Mouse (Mus musculus) gastrocnemius, postnatal 10 days (tissue): ENCODE measurements around the gene Lrfn4. TPM values are rescaled to one million over a fixed set of nuclear protein-coding genes. Genes with fewer than 3 reads are reported as not detected.

Source experiments
- DNase-seq: peaks from one replicate; pipeline ENCODE4 v3.0.0; 2021; ENCODE audit warnings: mixed read lengths
- long read RNA-seq, 2 experiments: library from polyadenylated mRNA; stranded (forward); transcript quantifications; one replicate each; pipeline ENCODE4 v2.0.0; 2021
- total RNA-seq, 2 experiments: library from RNA; stranded (reverse); gene quantifications; 2 replicates each; pipeline ENCODE4 v1.2.3; 2021

Gene Lrfn4
- 1 to 10 TPM; 5.1 to 7.1 TPM for total RNA-seq
- long read RNA-seq, experiment 1, transcript Lrfn4-201 (2 exons, 3,194 nt): minor isoform, 6 of 21 reads
- long read RNA-seq, experiment 1, transcript Lrfn4-202 (3 exons, 2,918 nt): major isoform, 12 of 21 reads
- long read RNA-seq, experiment 1, partial matches to known transcripts: 0 of 21 reads
- long read RNA-seq, experiment 1, other reads (novel, unspliced or antisense): 3 of 21 reads
- long read RNA-seq, experiment 2, transcript Lrfn4-202 (3 exons, 2,918 nt): major isoform, 8 of 14 reads
- long read RNA-seq, experiment 2, partial matches to known transcripts: 0 of 14 reads
- long read RNA-seq, experiment 2, other reads (novel, unspliced or antisense): 2 of 14 reads

DNA sequence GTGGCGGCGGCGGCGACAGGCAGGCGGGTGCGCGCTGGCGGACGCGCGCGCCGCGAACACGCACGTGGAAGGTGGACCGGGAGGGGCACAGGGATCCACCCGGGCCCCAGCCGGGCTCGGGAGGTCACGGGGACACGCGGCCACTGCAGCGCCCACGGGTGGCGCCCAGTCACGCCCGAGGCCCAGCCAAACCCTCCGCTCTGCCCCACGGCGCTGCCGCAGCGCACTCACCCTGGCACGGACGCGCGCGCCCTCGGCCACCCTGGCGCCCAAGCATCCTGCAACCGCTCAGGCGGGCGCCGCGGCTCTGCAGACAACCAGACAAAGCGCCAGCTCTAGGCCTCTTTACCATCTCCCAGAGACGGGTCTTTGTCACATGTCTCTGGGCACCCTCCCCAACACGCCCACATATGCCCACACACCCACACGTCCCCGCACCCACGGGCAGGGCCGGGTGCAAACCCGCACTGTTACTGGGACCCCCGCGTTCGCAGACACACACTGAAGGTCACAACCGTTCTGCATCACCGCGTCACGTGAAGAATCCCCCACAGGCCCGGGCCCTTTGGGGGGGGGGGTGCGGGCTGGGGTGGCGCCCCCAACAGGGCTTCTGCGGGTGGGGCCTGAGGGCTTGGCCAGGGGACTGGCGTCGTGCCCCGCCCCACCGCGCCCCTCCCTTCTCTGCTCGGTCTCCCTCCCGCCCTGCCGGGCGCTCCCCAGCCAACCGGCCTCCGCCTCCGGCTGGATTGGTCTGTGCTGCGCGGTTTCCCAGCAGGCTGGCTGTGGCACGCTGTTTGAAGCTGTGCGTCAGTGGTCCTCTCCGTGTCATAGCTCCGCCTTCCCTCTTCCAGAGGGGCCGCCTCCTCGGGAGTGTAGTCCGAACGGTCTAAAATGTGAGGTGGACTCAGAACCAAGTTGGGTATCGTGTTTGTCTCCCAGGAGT, at the start of gene Lrfn4:
Gene Lrfn4, minus strand, starts transcription at position 517 of the 943 bp plus-strand sequence.
- DNase-seq: peak; percentile 80

DNA sequence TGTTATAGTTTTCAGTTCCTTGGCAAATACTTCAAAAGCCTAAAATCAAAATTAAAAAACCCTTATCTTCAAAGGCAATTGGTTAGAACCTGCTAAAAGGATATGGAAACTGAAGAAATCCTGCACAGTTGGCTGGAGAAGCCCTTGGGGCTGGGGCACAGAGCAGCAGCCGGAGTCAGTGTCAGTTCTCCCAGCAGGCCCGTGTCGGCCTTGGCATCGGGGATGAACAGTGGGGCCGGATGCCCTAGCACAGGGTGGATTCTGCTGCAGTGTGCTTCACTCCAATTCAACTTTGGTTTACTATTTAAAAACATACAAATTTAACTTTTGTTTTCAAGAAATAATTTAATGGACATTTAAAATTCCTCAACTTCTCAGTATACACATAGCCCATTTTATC, 42.7 kb upstream of the Lrfn4 start:
- DNase-seq: no peak

DNA sequence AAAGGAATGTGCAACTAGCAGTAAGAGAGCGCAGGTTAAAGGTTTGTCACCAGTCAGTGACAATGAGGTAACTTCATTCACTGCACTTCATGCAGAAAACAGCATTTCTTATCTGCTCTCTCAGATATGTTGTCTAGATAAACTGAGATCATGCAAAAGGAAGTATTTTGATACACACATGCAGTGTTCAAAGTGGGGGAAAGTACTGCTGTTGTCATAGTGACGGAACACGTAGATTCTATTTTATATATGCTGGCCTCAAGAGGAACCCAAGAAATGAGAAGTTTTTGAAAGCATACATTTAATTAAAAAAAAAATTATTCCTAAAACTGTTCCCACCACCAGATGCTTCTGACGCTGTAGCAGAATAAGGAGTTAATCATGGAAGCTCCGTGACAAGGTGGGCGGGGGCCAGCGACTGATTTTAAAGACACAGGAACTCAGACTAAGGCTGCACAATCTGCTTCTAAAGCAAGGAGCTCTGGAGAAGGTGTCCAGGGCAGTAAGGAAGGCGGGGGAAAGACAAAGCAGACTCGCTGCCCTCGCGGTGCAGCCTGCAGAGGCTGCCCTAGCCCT, 31.5 kb upstream of the Lrfn4 start:
- DNase-seq: no peak

DNA sequence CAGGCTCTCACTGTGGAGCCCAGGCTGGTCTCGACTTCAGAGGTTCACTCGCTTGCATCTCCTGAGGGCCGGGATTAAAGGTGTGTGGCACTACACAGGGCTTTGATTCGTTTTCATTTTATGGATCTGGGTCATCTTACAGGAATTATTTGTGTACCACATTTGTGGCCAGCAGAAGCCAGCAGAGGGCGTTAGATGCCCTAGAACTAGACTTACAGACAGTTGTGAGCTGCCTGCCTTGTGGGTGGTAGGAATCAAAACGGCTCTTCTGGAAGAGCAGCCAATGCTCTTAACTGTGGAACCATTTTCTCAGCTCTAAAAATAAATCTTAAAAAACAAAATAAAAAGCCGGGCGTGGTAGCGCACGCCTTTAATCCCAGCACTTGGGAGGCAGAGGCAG, 28.8 kb upstream of the Lrfn4 start:
- no peak for DNase-seq

DNA sequence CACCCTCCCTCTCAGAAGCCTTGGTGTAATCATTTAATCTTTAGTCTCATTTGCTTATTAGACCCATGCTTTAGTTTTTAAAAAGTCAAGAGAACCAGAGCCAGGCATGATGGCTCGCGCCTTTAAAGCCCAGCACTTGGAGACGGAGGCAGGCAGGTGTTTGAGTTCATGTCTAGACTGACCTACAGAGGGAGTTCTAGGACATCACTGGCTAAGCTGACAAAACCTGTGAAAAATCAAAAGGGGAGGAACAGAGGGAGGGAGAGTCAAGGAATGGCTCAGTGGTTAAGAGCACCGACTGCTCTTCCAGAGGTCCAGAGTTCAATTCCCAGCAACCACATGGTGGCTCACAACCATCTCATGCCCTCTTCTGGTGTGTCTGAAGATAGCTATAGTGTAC, 20.5 kb upstream of the Lrfn4 start:
- no peak for DNase-seq

DNA sequence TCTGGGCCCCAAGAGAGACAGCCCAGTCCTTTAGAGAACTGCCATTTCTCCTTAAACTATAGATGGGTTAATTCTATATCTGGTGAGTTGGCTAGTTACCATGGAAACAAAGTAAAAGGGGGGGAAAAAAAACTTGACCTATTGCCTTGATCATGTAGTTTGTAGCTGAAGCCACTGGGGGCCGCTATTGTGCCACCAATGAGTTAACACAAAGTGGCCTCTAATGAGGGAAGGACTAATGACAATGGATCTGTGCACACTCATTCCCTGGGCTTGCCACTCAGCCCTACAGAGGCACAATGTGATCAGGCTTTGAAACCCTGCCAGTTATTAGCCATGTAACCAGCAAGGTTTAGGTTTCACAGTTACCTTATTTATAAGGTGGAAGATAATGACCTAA, 13.4 kb upstream of the Lrfn4 start:
- peak; percentile 62 for DNase-seq

DNA sequence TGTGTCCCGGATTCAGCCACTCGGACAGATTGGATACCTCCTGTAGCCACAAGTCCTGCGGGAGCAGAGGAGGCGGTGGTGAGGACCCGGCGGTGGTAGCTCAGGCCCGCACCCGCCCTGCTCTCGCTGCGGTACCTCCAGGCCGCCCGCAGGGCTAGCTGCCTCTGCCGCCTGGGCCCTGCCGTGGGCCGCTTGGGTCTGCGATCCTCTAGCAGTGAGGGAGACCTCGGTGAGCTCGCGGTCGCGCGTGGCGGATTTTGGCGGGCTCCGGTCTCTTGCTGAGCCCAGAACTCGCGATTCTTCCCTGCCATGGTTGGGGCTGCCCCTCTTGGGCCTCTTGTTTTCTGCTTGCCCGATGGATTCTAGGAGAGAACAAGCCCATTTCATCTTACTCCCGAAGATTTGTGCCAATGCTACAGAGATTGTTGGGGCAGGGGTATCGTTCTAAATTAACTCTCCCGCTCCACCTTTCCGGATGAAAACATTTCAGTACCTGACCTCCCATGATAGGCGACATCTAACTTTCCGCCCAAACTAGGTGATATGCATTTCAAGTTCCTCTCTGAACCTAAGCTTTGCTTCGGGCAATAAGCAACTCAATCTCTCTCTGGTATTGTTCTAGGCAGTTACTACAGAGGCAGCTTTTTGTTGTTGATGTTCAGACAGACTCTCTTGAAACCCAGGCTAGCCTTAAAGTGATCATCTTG, 10.5 kb upstream of the Lrfn4 start:
- DNase-seq: peak; percentile 50

DNA sequence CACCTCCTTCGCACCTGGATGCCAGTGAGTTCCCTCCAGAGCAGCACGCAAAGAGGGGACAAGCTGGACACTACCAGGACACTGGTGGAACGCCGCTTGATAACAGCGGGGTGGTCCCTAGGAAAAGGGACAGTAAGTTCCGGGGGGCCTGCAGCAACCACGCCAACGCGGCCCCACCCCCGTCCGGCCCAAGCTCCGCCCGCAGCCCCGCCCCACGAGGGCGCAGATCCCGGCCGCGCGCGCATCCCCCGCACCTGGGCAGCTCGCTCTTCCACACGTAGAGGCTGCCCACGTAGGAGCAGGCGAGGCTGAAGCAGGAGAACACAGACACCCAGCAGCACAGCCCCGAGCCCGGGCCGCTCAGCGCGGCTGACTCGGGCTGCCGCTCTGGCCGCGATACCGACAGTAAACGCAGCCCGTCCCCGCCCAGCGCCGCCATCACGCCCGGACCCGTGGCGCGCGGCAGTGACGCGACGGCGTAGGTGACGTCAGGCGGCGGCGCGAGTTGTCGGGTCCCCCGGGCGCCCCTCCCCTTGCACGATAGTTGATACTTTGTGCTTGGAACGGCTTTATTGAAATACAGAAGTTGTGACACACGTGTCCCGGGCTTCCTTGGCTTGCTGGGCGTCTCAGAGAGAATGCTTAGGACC, 9.8 kb upstream of the Lrfn4 start, which contains the start of gene Rce1:
Gene Rce1, minus strand, starts transcription at position 463 of the 650 bp plus-strand sequence.
- peak; percentile 93 for DNase-seq

DNA sequence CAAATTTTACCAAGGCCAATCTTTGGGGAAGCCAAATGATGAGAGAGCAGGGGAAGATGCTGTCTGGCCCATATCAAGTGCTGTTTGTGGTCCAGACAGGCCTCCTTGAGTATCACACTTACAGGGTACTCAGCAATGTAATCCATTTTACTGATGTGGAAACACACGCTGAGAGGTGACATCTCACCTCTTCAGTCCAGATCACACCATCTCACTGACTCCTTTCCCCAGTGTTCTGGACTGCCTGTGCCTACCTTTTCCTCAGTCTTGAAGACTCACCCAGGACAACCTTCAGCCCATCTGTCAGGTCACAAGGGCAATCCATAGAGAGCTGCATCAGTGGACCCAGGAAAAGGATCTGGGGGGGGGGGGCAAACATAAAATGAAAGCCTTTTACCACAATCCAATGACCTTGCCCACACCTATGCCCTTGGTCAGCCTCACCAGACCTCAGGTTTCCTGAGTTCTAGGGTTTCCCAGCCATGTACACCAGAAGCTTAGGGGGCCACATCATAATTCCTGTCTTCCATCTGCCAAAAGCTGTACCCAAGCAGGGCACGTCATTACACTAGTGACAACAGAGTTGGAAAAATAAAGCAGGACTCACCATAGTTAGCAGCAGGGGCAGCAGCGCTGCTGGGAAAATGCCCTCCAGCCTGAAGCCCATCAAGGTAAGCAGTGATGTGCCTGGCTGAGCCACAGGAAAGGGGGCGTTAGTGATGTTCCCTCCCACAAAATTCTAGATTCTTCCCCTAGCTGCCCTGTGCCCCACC, 9.1 kb upstream of the Lrfn4 start:
- DNase-seq: no peak

DNA sequence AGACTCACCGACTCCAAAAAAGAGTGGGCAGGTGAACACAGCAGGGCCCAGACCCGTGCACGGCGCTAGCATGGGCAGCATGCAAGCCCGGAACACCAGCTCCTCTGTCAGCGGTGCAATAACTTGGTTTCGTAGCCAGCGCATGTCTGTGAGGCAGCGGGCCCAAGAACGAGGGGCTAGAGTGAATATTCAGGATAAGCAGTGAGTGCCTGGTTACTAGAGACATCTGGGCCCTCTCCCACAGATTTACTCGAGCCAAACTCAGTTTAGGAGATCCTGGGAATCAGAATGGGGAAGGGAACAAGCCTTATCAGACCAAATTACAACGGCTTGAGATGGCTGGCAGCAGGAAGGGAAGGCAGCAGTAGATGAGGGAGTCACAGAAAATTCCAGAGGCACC, 8.5 kb upstream of the Lrfn4 start:
- DNase-seq: no peak

DNA sequence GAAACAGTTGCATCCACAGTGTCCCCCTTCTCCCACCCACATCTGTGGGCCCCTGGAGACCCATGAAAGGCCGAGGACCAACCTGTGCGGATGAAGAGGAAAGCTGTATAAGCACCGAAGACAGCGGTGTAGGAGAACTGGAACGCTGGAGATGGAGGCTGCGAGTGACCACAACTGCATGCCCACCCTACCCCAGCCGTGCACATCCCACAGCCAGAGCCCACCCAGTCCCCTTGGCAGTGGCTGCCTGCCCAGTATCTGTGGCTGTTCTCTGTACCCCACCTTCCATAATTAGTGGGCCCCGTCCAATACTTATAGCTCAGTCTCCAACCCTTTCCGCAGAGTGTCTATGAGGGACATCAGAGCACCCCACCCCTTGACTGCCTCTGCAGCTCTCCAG, 8.0 kb upstream of the Lrfn4 start:
- DNase-seq: no peak

DNA sequence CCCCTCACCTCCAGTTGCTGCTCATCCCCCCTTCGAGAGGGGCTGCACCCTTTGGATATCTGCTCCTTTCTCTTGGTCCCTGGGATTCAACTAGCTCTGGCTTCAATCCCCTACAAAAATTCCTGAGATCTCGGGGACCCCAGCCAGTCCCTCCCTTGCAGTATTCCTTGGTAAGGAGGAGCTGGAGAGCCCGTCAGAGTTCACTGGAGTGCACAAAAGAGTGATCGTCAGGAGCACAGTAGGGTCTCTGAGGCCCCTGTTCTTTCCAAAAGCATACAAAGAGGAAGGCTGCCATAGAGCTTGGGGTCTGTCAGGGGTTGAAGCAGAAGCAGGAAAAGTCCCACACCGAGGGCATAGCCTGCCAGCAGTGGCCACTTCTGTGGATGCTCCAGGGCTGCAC, 7.3 kb upstream of the Lrfn4 start:
- no peak for DNase-seq

DNA sequence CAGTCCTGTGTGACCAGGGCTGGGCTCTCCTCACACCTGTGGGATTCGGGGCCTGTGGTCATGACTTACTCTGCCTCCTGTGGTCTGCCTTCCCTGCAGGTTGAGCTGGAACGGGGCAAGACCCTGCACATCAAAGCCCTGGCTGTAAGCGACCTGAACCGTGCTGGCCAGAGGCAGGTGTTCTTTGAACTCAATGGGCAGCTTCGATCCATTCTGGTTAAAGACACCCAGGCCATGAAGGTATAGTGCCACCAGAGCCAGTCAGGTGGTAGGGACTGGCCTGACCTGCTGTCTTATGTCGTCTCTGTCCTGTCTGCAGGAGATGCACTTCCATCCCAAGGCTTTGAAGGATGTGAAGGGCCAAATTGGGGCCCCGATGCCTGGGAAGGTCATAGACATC, 5.3 kb upstream of the Lrfn4 start:
- no peak for DNase-seq

DNA sequence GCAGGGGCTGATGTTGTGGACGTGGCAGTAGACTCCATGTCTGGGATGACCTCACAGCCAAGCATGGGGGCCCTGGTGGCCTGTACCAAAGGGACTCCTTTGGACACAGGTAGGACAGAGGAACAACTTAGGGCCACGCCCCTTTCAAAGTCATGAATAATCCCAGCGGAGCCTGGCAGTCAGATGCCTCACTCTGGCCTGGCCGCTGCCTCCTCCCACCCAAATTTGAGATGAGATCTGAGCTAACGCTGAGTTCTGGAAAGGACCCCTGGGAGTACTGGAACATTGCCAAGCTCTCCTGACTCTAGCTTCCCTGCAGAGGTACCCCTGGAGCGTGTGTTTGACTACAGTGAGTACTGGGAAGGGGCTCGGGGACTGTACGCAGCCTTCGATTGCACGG, 4.0 kb upstream of the Lrfn4 start:
- no peak for DNase-seq

DNA sequence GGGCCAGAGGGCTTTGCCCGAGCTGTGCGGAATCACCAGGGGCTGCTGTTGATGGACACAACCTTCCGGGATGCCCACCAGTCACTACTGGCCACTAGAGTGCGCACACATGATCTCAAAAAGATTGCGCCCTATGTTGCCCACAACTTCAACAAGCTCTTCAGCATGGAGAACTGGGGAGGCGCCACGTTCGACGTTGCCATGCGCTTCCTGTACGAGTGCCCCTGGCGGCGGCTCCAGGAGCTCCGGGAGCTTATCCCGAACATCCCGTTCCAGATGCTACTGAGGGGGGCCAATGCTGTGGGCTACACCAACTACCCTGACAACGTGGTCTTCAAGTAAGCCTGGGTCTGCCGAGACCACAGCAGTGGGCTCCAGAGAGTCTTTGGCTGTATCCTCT, 2.7 kb upstream of the Lrfn4 start:
- no peak for DNase-seq

DNA sequence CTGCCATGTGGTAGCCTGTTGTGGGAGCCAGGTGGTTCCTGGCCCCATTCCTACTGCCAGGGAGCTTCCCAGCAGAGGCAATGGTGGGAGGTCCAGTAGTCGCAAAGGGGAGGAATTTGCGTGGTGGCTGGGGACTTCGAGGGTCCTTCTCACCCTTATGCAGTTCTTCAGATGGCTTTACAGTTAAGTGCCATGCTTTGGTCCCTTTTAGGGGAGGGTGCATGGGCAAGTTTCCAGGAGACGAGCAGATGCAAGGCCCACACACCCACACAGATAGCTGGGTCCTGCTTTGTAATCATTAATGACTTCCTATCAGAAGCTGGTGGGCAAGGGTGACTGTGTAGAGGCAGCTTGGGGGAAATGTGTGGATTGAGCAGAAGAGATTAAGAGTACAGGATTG, 1.1 kb upstream of the Lrfn4 start:
- no peak for DNase-seq

DNA sequence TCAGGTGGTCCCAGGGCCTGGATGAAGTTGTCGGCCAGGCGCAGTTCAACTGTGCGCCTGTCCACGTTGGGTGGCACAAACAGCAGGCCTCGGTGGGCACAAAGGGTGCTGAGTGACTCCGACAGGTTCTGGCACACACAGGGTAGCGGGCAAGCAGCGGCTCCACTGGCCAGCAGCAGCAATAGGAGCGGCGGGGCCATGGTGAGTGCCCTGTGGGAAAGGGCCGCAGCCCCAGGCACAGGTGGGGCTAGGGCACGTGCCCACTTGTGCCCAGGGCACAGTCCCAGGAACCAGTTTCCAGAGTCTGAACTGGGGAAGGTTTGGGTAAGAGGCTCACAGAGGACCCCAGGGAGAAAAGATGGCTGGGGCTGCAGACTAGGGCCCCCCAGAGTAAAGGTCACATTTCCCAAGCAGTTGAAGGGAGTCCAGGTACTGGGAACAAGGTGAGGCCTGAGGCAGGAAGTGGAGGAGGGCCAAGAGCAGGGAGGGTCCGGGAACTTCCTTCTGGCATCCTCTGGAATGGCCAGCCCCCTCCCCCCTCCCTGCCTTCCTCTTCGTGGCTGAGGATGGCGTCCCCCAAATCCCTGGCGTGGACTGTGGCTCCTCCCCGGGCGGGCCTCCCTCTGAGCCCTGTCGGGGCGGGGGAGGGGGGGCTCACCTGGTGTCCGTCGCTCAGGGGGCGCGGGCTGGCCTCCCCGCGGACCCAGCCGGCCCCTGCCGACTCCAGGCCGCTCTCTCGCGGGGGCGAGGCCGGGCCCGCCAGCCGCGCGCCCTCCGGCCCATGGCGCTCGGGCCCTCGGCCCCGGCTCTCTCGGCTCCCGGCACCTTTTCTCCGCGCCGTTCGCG, 939 bp downstream of the Lrfn4 start:
- DNase-seq: no peak

DNA sequence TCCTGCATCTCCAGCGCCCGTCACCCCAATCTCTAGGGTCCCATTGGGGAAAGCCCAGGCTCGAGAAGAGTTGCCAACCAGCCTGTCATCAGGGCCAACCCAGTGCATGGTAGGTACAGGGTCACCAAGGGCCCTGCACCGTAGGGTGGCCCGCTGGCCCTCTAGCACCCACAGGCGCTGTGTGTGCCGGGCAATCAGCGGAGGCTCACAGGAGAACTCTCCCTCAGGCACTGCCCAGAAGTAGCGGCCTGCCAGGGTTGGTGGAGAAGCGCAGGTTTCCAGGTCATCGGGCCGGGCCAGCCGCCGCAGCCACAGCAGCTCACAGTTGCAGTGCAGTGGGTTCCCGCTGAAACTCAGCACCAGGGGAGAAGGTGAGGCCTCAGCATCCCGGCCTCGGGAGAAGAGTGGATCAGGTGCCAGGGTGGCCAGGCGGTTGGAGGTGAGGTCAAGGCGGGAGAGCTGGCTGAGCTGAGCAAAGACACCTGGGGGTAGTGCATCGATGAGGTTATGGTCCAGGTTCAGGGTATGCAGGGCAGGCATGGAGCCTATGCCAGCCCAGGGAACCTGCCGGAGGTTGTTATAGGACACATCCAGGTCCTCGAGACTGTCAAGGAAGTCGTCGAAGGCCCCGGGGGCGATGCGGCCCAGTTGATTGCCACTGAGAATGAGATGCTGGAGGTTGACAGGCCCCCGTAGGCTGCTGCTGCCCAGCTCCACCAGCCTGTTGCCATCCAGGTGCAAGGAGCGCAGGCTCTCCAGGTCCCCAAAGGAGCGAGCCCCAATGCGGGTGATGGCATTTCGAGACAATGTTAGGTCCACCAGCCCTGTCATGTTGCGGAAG, 1.8 kb downstream of the Lrfn4 start:
- no peak for DNase-seq
